Mouse (Mus musculus): Measurements from ENCODE around the gene Lrp1. TPM values are rescaled to one million over a fixed set of nuclear protein-coding genes. Genes with fewer than 3 reads are reported as not detected.

Gene Lrp1
- total and polyA plus RNA-seq, 3 experiments, result 3.1 to 51.2 (median 11.8) TPM

DNA sequence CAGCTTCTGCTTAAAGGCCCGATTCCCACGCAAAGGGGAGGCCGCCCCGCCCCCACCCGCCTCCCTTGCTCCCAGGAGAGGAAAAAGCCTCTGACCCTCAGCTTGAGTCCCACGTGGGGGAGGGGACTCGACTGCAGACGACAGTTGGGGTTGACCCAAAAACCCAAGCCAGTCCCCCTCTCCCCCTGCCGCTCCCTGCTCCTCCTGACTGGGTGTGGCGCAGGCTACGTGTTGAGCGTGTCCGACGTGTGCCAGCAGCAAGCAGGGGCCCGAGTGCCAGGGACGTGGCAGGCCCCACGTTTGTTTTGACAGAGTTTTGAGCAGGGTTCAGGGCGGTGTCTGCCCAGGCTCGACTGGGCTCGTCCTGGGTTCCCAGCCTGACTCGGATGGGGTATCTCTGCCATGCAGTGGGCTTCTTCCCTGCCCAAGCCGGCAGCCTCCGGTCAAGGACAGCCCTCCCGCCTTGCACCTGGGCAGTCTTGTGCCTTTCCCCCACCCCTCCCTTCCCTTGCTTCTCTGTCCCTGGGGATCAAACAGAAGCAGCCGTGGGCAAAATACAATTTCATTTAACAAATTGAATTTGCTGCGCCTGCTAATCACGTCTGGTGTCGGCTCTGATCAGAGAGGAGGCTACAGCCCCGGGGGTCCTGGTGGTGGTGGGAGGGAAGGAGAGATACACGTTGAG is 104.2 kb downstream of the Lrp1 start:
- in situ Hi-C loops (cut with MboI; ENCODE audit: low pct_ligation_motif_present, low pct_unique_long_range_greater_than_20kb, low sequenced_read_pairs), result no loop called here
- H3K9me3 ChIP-seq (replicated peaks; ENCODE audit: low read length), result no peaks in the 10 kb centered on the region
- H3K4me2 ChIP-seq (ENCODE audit: insufficient read depth, low read depth, poor library complexity, severe bottlenecking), result no peak overlapping the region
- peaks cover 28% of the 10 kb centered on the region for H3K79me2 ChIP-seq (replicated peaks; ENCODE audit: control insufficient read depth, extremely low read depth, insufficient read depth, poor library complexity, severe bottlenecking)
- H3K9ac ChIP-seq (ENCODE audit: insufficient read depth, low read depth), result no peak overlapping the region
- peaks cover 24 to 66% of the 10 kb centered on the region in 2 experiments for H3K4me1 ChIP-seq (ENCODE audit: control insufficient read depth in 1 of 2, insufficient read depth in 2 of 2)
- H3K36me3 ChIP-seq (replicated peaks in 1 of 2; ENCODE audit: control insufficient read depth in 1 of 2, insufficient read depth in 1 of 2, low read length in 1 of 2), result peaks cover 37 to 57% of the 10 kb centered on the region in 2 experiments
- no peaks in the 10 kb centered on the region for H3K27me3 ChIP-seq (replicated peaks)
- H3K4me3 ChIP-seq (replicated peaks in 1 of 3; ENCODE audit: low read depth in 2 of 3, low read length in 2 of 3, poor library complexity in 1 of 3), result no peak overlapping the region
- dilution Hi-C loops (cut with MboI; ENCODE audit: extremely low pct_ligation_motif_present, extremely low pct_unique_long_range_greater_than_20kb, low sequenced_read_pairs), result no loop called here
- TF ChIP-seq CHD2 (IDR thresholded peaks at IDR 0.05; ENCODE audit: low read length), result peak; percentile 13; the same call in 1 of the 2 replicates
- no peak for TF ChIP-seq SIN3A (IDR thresholded peaks at IDR 0.05; ENCODE audit: low read length)
- no peak for DNase-seq (ENCODE audit: extremely low read depth)
- H3K27ac ChIP-seq (ENCODE audit: insufficient read depth, low read depth), result no peak overlapping the region

DNA sequence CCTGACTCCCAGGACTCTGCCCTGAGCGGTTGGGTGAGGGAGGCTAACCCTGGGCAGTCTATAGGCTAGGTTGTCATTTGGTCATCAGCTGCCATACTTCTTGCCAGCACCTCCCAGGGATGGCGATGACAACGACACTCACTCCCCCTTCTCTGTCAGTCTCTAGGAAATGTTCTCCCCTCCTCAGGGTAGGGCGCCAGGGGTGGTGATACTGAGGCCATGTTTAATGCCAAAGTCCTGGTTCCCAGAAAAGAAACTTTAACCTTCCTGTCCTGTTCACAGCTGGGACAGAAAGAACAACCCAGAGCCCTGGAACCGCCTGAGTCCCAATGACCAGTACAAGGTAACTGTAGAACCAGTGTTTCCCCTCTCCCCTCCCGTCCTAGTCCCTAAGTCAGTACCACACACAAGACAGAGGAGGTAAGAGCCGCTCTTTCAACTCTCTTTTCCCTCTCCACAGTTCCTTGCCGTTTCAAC is 104.9 kb downstream of the Lrp1 start:
- no peak for TF ChIP-seq USF2 (conservative IDR thresholded peaks at IDR 0.05; ENCODE audit: low read depth, low read length)
- no peak for TF ChIP-seq USF1 (IDR thresholded peaks at IDR 0.05; ENCODE audit: low read depth, low read length)
- TF ChIP-seq JUND (conservative IDR thresholded peaks at IDR 0.05; ENCODE audit: low read depth, low read length), result no peak
- TF ChIP-seq ZMIZ1 (IDR thresholded peaks at IDR 0.05; ENCODE audit: low read depth, low read length), result no peak
- no peak for TF ChIP-seq BHLHE40 (IDR thresholded peaks at IDR 0.05; ENCODE audit: low read depth, low read length)
- no peak for TF ChIP-seq ZC3H11A (IDR thresholded peaks at IDR 0.05; ENCODE audit: low read depth, low read length)
- no peak for TF ChIP-seq POLR2AphosphoS2 (IDR thresholded peaks at IDR 0.05; ENCODE audit: low read depth, low read length)
- TF ChIP-seq ZKSCAN1 (IDR thresholded peaks at IDR 0.05; ENCODE audit: borderline replicate concordance, low read depth, low read length), result no peak
- no peak for TF ChIP-seq MAX (IDR thresholded peaks at IDR 0.05; ENCODE audit: low read length)
- TF ChIP-seq EP300 (IDR thresholded peaks at IDR 0.05; ENCODE audit: low read length), result no peak
- H3K36me3 ChIP-seq (replicated peaks in 1 of 2; ENCODE audit: control insufficient read depth in 1 of 2, insufficient read depth in 1 of 2, low read length in 1 of 2), result peaks cover 37 to 57% of the 10 kb centered on the region in 2 experiments
- no peak overlapping the region for H3K4me2 ChIP-seq (ENCODE audit: insufficient read depth, low read depth, poor library complexity, severe bottlenecking)
- peaks cover 1% of the 10 kb centered on the region for H3K27me3 ChIP-seq (replicated peaks)
- DNase-seq (ENCODE audit: extremely low read depth), result no peak
- H3K4me1 ChIP-seq (ENCODE audit: control insufficient read depth in 1 of 2, insufficient read depth in 2 of 2), result peaks cover 27 to 73% of the 10 kb centered on the region in 2 experiments
- no peak overlapping the region for H3K27ac ChIP-seq (ENCODE audit: insufficient read depth, low read depth)
- no peak overlapping the region for H3K4me3 ChIP-seq (replicated peaks in 1 of 3; ENCODE audit: low read depth in 2 of 3, low read length in 2 of 3, poor library complexity in 1 of 3)
- H3K9me3 ChIP-seq (replicated peaks; ENCODE audit: low read length), result no peaks in the 10 kb centered on the region
- in situ Hi-C loops (cut with MboI; ENCODE audit: low pct_ligation_motif_present, low pct_unique_long_range_greater_than_20kb, low sequenced_read_pairs) (no loop called here), dilution Hi-C loops (cut with MboI; ENCODE audit: extremely low pct_ligation_motif_present, extremely low pct_unique_long_range_greater_than_20kb, low sequenced_read_pairs) (no loop called here)
- H3K79me2 ChIP-seq (replicated peaks; ENCODE audit: control insufficient read depth, extremely low read depth, insufficient read depth, poor library complexity, severe bottlenecking), result peaks cover 21% of the 10 kb centered on the region
- no peak overlapping the region for H3K9ac ChIP-seq (ENCODE audit: insufficient read depth, low read depth)
